Mouse (Mus musculus) midbrain, embryonic 15.5 days (tissue): ENCODE results near the gene Timm44. TPM values are rescaled to one million over a fixed set of nuclear protein-coding genes. Genes with fewer than 3 reads are reported as not detected.

Experiments used
- ATAC-seq: fragments of 200-750 bp; cut with Nextera tagmentation; replicated peaks from 2 replicates; pipeline ENCODE4 v1.8.0; 2017; ENCODE audit warnings: moderate TSS enrichment
- H3K27ac ChIP-seq: fragments of 300-500 bp; sonication (generic); 2 replicates; pipeline ENCODE4 v1.5.1; 2015; ENCODE audit warnings: mild to moderate bottlenecking, inconsistent platforms
- H3K27me3 ChIP-seq: fragments of 300-500 bp; sonication (generic); replicated peaks from 2 replicates; pipeline ENCODE4 v1.6.1; 2015; ENCODE audit warnings: inconsistent platforms
- H3K36me3 ChIP-seq: fragments of 300-500 bp; sonication (generic); replicated peaks from 2 replicates; pipeline ENCODE4 v1.6.1; 2015; ENCODE audit warnings: inconsistent platforms
- H3K4me1 ChIP-seq: fragments of 300-500 bp; sonication (generic); 2 replicates; pipeline ENCODE4 v1.6.1; 2015; ENCODE audit warnings: inconsistent platforms
- H3K4me2 ChIP-seq: fragments of 300-500 bp; sonication (generic); 2 replicates; pipeline ENCODE4 v1.6.1; 2015; ENCODE audit warnings: inconsistent platforms, mild to moderate bottlenecking, moderate library complexity
- H3K4me3 ChIP-seq: fragments of 300-500 bp; sonication (generic); 2 replicates; pipeline ENCODE4 v1.5.1; 2015; ENCODE audit warnings: mild to moderate bottlenecking, inconsistent platforms
- H3K9ac ChIP-seq: fragments of 300-500 bp; sonication (generic); 2 replicates; pipeline ENCODE4 v1.6.1; 2015; ENCODE audit warnings: mild to moderate bottlenecking, inconsistent platforms
- H3K9me3 ChIP-seq: fragments of 300-500 bp; sonication (generic); 2 replicates; pipeline ENCODE4 v1.6.1; 2016; ENCODE audit warnings: inconsistent platforms
- WGBS: fragments of 180-500 bp; shearing (Covaris S2); methylation state at CpG from one replicate; pipeline ENCODE4 v1.1.7; 2015; ENCODE audit warnings: mixed read lengths; 5-methylcytosine and 5-hydroxymethylcytosine counted together
- polyA plus RNA-seq: library from polyadenylated mRNA; unstranded; fragments of >200 nt; fragmentation: Nextera tagmentation; extraction: Ambion mirVana; gene quantifications from 2 replicates; pipeline ENCODE4 v1.2.1, GENCODE M21; 2015

Gene Timm44
- polyA plus RNA-seq = 46.7 and 48.2 TPM in 2 replicates

- H3K27me3 ChIP-seq = no peaks in the 10 kb centered on the region
- 0 out of 2 replicates have a peak, but pooled peaks cover 6% of the 10 kb centered on the region for H3K36me3 ChIP-seq
- no peaks in the 10 kb centered on the region for H3K9me3 ChIP-seq
- ATAC-seq = peak; percentile 98
- H3K4me1 ChIP-seq = peaks cover 15% of the 10 kb centered on the region
- H3K4me3 ChIP-seq = peak within 1 kb of the TSS; percentile 72
- H3K4me2 ChIP-seq = peak within 1 kb of the TSS; percentile 85
- peak within 1 kb of the TSS; percentile 83 for H3K27ac ChIP-seq
- peak within 1 kb of the TSS; percentile 67 for H3K9ac ChIP-seq
- WGBS = under 1% methylated on average over 39 of the region's 39 CpGs
Measured at GRCm38 (mm10) chr8:4275275-4276110, at the start of gene Timm44. Timm44 (minus strand) TSS chr8:4275913.

GRCm38 (mm10) chr8:4324983-4325750 is 49.5 kb upstream of the Timm44 start, which contains the start of the genes Ccl25 and Elavl1:
Ccl25 (plus strand) TSS chr8:4325210.
Elavl1 (minus strand) TSS chr8:4325413.
- Histone ChIP-seq H3K27me3 (no peaks in the 10 kb centered on the region), H3K4me2 (peak within 1 kb of the TSS; percentile 82), H3K36me3 (peaks cover 19% of the 10 kb centered on the region), H3K4me1 (peaks cover 43% of the 10 kb centered on the region), H3K9me3 (no peaks in the 10 kb centered on the region), H3K27ac (peak within 1 kb of the TSS; percentile 91), H3K4me3 (peak within 1 kb of the TSS; percentile 92), H3K9ac (peak within 1 kb of the TSS; percentile 97)
- WGBS = under 1% methylated on average over 76 of the region's 78 CpGs
- peak; percentile 99 for ATAC-seq

- ATAC-seq = peak; percentile 81
- Histone ChIP-seq H3K27me3 (no peaks in the 10 kb centered on the region), H3K9me3 (no peaks in the 10 kb centered on the region), H3K9ac (peak overlapping the region; percentile 97), H3K4me1 (peaks cover 43% of the 10 kb centered on the region), H3K4me3 (peak overlapping the region; percentile 92), H3K27ac (peak overlapping the region; percentile 84), H3K36me3 (peaks cover 14% of the 10 kb centered on the region; the same call in 1 of the 2 replicates), H3K4me2 (peak overlapping the region; percentile 82)
- WGBS = under 1% methylated on average over 42 of the region's 42 CpGs
Measured at GRCm38 (mm10) chr8:4324525-4324924, 48.8 kb upstream of the Timm44 start.

GRCm38 (mm10) chr8:4323917-4324316 is 48.2 kb upstream of the Timm44 start:
- Histone ChIP-seq H3K9ac (peak overlapping the region; percentile 97), H3K27ac (no peak overlapping the region; the same call in 1 of the 2 replicates)
- 3% methylated on average over 6 of the region's 6 CpGs for WGBS

GRCm38 (mm10) chr8:4322470-4322869 is 46.8 kb upstream of the Timm44 start:
- Histone ChIP-seq H3K27ac (no peak overlapping the region), H3K9me3 (no peaks in the 10 kb centered on the region), H3K4me1 (peaks cover 43% of the 10 kb centered on the region), H3K9ac (no peak overlapping the region), H3K4me2 (no peak overlapping the region), H3K36me3 (no peaks in the 10 kb centered on the region; the same call in 1 of the 2 replicates), H3K4me3 (no peak overlapping the region), H3K27me3 (no peaks in the 10 kb centered on the region)
- WGBS = 33% methylated on average over 2 of the region's 2 CpGs
- ATAC-seq = no peak

More at GRCm38 (mm10) chr8:4323917-4324316, 48.2 kb upstream of the Timm44 start:
- H3K4me3 ChIP-seq = peak overlapping the region; percentile 92
- peak overlapping the region; percentile 82 for H3K4me2 ChIP-seq
- peaks cover 8% of the 10 kb centered on the region; the same call in 1 of the 2 replicates for H3K36me3 ChIP-seq
- no peaks in the 10 kb centered on the region for H3K9me3 ChIP-seq
- ATAC-seq = no peak
- peaks cover 43% of the 10 kb centered on the region for H3K4me1 ChIP-seq
- no peaks in the 10 kb centered on the region for H3K27me3 ChIP-seq

GRCm38 (mm10) chr8:4321031-4321430 is 45.3 kb upstream of the Timm44 start:
- Histone ChIP-seq H3K9ac (no peak overlapping the region), H3K4me1 (peaks cover 37% of the 10 kb centered on the region), H3K27ac (no peak overlapping the region), H3K9me3 (no peaks in the 10 kb centered on the region), H3K4me2 (no peak overlapping the region), H3K27me3 (no peaks in the 10 kb centered on the region), H3K36me3 (no peaks in the 10 kb centered on the region; the same call in 1 of the 2 replicates), H3K4me3 (no peak overlapping the region)
- ATAC-seq = no peak
- 85% methylated on average over 2 of the region's 2 CpGs for WGBS

GRCm38 (mm10) chr8:4320404-4320803 is 44.7 kb upstream of the Timm44 start:
- H3K4me1 ChIP-seq = peaks cover 32% of the 10 kb centered on the region
- no peak overlapping the region for H3K27ac ChIP-seq
- WGBS = 100% methylated on average over 1 of the region's 1 CpGs
- H3K36me3 ChIP-seq = no peaks in the 10 kb centered on the region; the same call in 1 of the 2 replicates
- no peaks in the 10 kb centered on the region for H3K9me3 ChIP-seq
- no peak overlapping the region for H3K4me3 ChIP-seq
- no peak overlapping the region for H3K4me2 ChIP-seq
- H3K27me3 ChIP-seq = no peaks in the 10 kb centered on the region
- no peak for ATAC-seq
- no peak overlapping the region for H3K9ac ChIP-seq

- WGBS = 97% methylated on average over 11 of the region's 11 CpGs
- Histone ChIP-seq H3K9me3 (no peaks in the 10 kb centered on the region), H3K27me3 (no peaks in the 10 kb centered on the region), H3K27ac (no peak overlapping the region), H3K4me1 (peaks cover 32% of the 10 kb centered on the region), H3K4me2 (no peak overlapping the region), H3K9ac (no peak overlapping the region), H3K36me3 (no peaks in the 10 kb centered on the region; the same call in 1 of the 2 replicates), H3K4me3 (no peak overlapping the region)
- ATAC-seq = no peak
Measured at GRCm38 (mm10) chr8:4319573-4319872, 43.8 kb upstream of the Timm44 start.

- H3K4me1 ChIP-seq = peaks cover 30% of the 10 kb centered on the region
- H3K27ac ChIP-seq = no peak overlapping the region
- ATAC-seq = no peak
- no peak overlapping the region for H3K4me2 ChIP-seq
- H3K9me3 ChIP-seq = no peaks in the 10 kb centered on the region
- no peaks in the 10 kb centered on the region for H3K27me3 ChIP-seq
- H3K9ac ChIP-seq = no peak overlapping the region
- WGBS = 92% methylated on average over 2 of the region's 2 CpGs
- no peak overlapping the region for H3K4me3 ChIP-seq
- H3K36me3 ChIP-seq = no peaks in the 10 kb centered on the region; the same call in 1 of the 2 replicates
Measured at GRCm38 (mm10) chr8:4318796-4319572, 43.3 kb upstream of the Timm44 start.

GRCm38 (mm10) chr8:4318124-4318523 is 42.4 kb upstream of the Timm44 start:
- H3K4me2 ChIP-seq = no peak overlapping the region
- H3K4me1 ChIP-seq = peaks cover 22% of the 10 kb centered on the region
- no peaks in the 10 kb centered on the region; the same call in 1 of the 2 replicates for H3K36me3 ChIP-seq
- no peaks in the 10 kb centered on the region for H3K27me3 ChIP-seq
- H3K4me3 ChIP-seq = no peak overlapping the region
- no peak overlapping the region for H3K27ac ChIP-seq
- no peaks in the 10 kb centered on the region for H3K9me3 ChIP-seq
- no peak overlapping the region for H3K9ac ChIP-seq
- WGBS = 91% methylated on average over 5 of the region's 5 CpGs
- ATAC-seq = no peak

GRCm38 (mm10) chr8:4314852-4315251 is 39.1 kb upstream of the Timm44 start:
- 92% methylated on average over 3 of the region's 3 CpGs for WGBS
- Histone ChIP-seq H3K27me3 (no peaks in the 10 kb centered on the region), H3K36me3 (peaks cover 16% of the 10 kb centered on the region), H3K4me1 (no peaks in the 10 kb centered on the region), H3K27ac (no peak overlapping the region), H3K4me2 (no peak overlapping the region), H3K4me3 (no peak overlapping the region), H3K9me3 (no peaks in the 10 kb centered on the region), H3K9ac (no peak overlapping the region)
- no peak for ATAC-seq
